Mouse (Mus musculus): ENCODE data around the gene Ivd. TPM values are rescaled to one million over a fixed set of nuclear protein-coding genes. Genes with fewer than 3 reads are reported as not detected.

Ivd gene
- total RNA-seq, 2 experiments from 2014 or later, result 34.6 to 60.9 TPM

DNA sequence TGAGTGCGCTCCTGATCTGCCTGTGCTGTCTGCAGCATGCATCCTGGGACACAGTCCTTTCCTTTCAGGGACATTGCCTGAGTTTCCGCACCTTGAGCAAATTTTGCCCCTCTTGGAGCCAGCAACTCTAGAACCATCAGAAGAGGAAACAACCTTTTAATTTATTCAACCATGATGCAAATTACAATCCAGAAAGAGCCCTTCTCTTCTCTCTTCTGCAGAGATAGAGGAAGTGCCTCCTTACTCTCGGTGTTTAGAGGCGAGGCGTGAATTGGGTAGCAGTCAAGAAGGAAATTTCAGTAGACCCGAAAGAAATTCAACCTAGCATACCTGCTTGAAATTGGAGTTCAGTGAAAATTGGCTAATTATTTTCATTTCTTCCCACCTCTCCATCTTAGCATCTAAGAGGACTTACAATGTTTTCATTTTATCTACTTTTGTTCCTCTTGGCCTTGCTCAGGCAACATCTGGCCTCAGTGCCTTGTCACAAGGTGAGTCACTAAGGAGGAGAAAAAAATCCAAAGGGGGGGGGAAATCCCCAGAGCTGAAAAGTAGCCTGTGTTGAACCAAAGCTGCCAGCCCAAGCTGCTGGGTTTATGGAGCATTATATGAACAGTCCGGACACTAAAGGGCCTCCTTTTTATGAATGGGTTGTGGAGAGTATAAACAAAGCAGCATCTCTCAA, 43.8 kb downstream of the Ivd start:
- peak; percentile 34 for ATAC-seq (replicated peaks; ENCODE audit: poor library complexity, severe bottlenecking)

DNA sequence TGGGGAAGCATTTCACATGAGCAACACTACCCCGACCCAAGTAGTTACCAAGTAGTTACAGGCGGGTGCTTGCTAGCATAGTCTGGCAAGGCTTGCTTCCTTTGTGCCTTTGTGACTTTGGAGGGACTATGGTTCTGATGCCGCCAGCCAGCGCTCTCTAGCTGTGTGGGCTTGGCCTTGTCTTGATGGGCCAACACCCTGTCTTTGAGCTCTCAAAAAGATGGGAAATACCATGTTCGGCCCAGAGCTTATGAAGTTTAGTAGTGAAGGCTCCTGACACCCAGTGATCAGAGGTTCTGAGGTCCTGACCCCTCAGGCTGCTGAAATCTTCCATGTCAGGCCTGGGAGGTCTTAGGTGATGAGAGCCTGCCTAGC, 44.4 kb downstream of the Ivd start:
- ATAC-seq (replicated peaks; ENCODE audit: poor library complexity, severe bottlenecking), result no peak

DNA sequence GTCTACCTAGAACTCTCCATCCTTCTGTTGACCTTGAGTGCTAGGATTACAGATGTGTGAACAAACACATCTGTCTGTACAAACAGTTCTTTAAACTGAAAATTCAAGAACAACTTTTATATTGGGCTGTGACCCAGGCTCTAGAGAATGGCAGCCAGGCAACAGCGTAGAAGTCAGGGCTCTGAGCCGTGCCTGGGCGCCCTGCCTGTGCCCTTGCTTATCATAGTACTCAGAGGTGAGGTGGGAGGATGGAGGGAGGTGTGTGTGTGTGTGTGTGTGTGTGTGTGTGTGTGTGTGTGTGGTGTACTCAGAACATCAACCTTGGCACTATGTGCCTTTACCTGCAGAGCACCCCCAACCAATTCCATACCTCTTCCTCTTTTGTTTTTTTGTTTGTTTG, 46.0 kb downstream of the Ivd start:
- ATAC-seq (replicated peaks; ENCODE audit: poor library complexity, severe bottlenecking), result no peak

DNA sequence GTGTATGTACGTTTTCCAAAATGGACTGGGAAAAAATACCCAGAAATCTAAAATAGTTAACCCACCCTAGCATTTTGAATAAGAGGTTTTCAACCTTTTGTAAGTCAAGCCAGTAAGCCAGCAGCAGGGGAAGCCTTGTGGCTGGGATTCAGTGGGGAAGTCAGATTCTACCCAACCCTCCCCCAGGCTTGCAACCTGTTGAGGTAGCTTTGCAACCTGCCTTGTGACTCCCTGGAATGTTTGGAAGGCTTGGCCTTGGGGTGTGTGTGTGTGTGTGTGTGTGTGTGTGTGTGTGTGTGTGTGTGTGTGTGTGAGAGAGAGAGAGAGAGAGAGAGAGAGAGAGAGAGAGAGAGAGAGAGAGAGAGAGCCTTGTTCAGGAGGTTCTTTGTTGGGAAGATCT, 47.4 kb downstream of the Ivd start:
- ATAC-seq (replicated peaks; ENCODE audit: poor library complexity, severe bottlenecking), result no peak

DNA sequence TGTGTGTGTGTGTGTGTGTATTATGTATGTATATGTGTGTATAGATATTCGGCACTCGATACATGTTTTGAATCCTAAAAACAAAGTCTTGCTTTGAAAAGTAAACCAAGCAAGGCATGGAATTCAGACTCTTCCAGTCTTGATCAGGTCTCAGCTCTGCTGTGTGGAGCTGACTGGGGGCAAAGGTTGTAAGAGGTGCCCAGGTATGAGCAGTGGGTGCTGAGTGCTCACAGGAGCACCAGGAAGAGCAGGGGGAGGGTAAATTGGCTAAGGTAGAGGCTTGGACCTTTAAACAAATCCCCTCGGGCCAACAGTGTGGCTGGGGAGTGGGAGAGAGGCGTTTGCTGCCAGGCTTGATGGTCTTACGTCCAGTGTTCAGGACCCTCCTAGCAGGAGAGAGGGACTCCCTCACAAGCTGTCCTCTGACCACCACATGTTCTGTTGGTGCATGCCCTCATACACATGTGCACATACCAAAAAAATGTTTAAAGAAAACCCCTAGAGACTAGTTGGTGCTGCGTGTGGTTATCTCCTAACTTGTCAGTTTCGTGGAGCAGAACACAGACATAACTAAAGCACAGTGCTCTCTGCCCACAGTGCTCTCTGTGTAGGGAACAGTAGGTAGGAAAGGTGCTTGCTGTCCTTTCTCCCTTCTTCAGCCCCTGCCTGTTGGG, 49.0 kb downstream of the Ivd start:
- ATAC-seq (replicated peaks; ENCODE audit: poor library complexity, severe bottlenecking), result no peak

DNA sequence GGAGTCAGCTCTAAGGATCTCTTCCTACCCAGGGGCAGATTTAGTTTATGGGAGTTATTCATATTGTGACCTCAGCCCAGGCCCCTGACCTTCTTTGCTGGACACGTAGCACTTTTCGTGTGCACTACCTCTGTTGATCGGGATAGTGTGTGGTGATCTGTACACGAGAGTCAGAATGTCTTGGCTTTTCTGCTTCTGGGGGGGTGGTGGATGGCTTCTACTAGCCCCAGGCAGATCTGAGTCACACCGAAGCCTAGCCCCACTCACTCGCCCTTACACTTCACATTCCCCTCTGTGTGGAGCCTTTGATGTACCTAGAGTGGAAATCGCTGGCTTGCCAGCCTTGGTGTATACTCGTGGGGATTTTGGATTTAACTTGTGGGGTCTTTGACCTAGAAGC, 51.0 kb downstream of the Ivd start:
- no peak for ATAC-seq (replicated peaks; ENCODE audit: poor library complexity, severe bottlenecking)

DNA sequence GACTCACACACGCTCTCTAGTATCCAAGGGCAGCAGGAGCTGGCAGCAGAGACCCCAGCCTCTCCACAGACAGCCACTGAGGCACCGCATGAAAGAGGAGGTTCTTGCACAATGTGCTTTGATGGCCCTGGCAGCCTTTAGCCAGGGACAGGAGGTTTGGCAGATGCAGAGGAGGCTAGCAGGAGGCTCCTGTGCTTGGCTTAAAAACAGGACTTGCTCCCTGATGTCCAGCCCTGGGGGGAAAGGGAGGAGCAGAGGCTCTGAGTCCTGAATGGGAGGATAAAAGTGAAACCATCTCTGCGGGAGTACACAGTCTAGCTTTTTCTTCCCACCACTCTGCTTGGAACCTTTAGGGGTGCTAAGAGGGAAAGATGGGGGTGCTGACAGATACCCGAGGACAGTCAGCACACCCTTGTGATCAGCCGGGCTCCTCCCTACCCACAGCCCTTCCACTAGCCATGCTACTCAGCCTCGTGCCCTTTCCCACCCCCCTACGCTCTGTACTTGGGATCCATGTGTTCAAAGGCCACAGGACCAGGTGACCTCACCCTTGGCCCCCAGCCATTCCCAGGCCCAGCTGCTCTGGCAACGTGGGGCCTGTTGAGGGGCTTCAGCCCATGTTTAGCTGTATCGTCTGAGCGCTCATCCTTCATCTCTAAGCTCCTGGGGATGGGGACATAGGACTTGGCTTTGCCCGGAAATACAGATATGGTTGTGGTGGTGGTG, 52.0 kb downstream of the Ivd start:
- no peak for ATAC-seq (replicated peaks; ENCODE audit: poor library complexity, severe bottlenecking)

DNA sequence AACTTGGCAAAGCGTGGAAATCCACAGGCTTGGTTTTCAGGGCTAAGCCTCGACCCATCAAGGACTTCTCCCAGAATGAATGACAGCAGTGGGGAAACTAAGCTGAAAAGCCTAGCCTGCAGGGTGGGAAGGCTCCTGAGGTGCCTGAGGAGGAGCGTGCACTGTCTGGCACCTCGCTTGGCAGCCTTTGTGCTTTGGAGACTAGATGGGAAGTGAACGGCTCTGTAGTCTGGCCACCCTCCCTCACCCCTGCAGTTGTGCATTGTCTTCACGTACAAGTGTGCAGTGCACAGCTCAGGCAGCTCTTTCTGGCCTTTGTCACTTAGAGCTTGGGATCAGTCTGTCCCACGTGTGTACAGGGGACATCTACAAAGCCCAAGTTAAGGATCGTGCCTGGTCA, 52.9 kb downstream of the Ivd start:
- no peak for ATAC-seq (replicated peaks; ENCODE audit: poor library complexity, severe bottlenecking)

DNA sequence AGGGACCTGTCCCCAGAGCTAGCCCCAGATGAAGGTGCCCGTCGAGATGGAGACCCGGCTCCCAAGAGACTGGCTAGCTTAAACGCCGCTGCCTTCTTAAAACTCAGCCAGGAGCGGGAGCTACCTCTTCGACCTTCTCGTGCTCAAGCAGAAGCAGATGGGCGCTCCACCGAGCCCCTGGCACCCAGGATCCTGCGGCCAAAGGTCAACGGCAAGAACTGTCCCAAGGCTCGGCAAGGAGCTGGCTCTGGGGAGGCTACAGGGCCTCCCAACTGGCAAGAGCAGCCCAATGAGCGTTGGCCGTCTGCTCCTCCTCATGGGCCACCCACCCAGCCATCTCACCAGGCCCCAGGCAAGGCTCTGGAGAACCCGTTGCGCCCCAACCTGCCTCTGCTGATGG, 54.7 kb downstream of the Ivd start:
- no peak for ATAC-seq (replicated peaks; ENCODE audit: poor library complexity, severe bottlenecking)

DNA sequence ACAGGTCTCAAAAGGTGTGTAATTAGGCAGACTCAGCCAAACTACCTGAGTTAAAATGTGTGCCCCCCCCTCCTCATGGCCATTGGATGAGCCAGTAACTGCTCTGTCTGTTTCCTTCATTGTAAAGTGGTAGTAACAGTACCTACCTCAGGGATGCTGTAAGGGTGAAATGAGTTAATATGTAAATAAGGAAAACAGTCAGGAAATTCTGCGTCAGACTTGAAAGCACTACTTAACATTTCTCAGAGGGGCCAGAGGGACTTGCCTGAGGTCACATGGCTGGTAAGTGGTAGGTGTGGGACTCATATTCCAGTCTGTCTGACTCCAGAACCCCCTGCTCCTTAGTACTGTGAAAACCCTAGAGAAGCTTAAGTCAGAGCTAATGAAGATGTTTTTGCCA, 56.8 kb downstream of the Ivd start:
- ATAC-seq (replicated peaks; ENCODE audit: poor library complexity, severe bottlenecking), result no peak

DNA sequence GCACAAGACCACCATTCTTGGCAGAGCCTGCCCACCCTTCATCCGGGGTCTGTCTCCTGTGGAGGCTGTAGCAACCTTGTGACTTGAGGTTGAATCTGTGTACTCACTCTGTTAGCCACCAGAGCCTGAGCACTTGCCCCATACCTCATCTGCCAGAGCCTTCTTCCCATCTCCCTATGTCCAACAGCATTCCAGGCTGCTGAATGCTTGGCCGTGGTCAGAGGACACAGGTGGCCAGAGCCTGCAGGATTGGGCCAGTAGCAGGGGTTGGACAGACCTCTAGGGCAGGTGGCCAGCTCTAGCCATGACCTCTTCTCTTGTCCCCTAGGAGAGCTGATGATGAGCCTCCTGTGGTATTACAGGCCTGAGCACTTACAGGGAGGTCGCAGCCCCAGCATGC, 58.7 kb downstream of the Ivd start:
- ATAC-seq (replicated peaks; ENCODE audit: poor library complexity, severe bottlenecking), result no peak

DNA sequence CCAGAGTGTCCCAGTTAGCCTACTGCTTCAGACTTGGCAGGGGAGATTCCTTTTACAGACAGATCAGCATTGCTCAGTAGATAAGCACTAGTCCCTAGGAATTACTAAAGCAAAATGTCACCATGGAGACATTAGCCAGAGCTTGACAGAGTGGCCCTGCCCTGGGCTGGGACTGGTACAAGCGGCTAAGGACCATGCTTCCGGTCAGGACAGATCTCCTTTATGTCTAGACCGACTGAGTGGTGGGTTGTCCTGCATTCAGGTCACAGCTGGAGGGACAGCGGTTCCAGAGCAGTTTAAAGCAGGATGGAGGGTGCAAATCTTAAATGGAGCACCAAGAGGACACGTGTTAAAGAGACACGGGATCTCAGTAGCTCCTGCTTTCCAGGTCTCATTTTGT, 64.2 kb downstream of the Ivd start:
- ATAC-seq (replicated peaks; ENCODE audit: poor library complexity, severe bottlenecking), result no peak

DNA sequence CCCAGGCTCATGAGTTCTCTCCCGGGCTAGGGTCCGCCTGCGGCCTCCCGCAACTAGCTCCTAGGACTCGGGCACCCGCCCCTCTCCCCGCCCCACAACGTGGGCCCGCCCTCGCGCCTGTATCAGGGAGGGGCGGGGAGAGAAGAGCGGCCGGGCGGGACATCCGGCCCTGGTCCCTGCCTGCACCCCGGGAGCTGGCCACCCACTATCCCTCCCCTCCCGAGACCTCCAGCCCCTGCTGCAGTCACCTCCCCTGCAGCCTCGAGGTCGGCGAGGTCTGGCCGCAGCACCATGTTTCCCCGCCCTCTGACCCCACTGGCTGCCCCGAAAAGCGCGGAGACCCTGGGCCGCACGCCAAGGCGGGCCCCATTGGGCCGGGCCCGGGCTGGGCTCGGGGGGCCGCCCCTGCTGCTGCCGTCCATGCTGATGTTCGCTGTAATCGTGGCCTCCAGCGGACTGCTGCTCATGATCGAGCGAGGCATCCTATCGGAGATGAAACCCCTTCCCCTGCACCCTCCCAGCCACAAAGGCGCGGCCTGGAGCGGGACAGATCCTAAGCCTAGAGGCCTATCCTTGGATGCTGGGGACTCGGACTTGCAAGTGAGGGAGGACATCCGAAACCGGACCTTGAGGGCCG, 64.7 kb downstream of the Ivd start, which contains the start of gene Chst14:
TSS of gene Chst14 (plus strand) at position 136 of the 637 bp plus-strand sequence.
- ATAC-seq (replicated peaks; ENCODE audit: poor library complexity, severe bottlenecking), result peak; percentile 92

DNA sequence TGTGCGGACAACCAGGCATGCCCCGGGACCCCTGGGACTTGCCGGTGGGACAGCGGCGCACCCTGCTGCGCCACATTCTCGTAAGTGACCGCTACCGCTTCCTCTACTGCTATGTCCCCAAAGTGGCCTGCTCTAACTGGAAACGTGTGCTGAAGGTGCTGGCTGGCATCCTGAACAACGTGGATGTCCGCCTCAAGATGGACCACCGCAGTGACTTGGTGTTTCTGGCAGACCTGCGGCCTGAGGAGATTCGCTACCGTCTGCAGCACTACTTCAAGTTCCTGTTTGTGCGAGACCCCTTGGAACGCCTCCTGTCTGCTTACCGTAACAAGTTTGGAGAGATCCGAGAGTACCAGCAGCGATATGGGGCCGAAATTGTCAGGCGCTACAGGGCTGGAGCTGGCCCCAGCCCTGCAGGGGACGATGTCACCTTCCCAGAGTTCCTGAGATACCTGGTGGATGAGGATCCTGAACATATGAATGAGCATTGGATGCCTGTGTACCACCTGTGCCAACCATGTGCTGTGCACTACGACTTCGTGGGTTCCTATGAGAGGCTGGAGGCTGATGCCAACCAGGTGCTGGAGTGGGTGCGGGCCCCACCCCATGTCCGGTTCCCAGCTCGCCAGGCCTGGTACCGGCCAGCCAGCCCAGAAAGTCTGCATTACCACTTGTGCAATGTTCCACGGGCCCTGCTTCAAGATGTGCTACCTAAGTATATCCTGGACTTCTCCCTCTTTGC, 65.4 kb downstream of the Ivd start:
- ATAC-seq (replicated peaks; ENCODE audit: poor library complexity, severe bottlenecking), result peak; percentile 47

Other genes starting within 250 kb of the Ivd start
- 0.32 TPM in 1 of 2 replicates, not detected in the other for gene Pak6, start 198.7 kb upstream of the Ivd start, total RNA-seq (2014; fragmentation: Nextera tagmentation)
- 0.05 TPM in 1 of 2 replicates, not detected in the other for gene Pak6, start 198.7 kb upstream of the Ivd start, total RNA-seq (2017)
- 0.77 and 1.0 TPM in 2 replicates for gene Ankrd63, start 158.0 kb upstream of the Ivd start, total RNA-seq (2014; fragmentation: Nextera tagmentation)
- gene Ankrd63, start 158.0 kb upstream of the Ivd start, total RNA-seq (2017), result 0.62 and 0.69 TPM in 2 replicates
- 99.1 and 108 TPM in 2 replicates for gene Plcb2, start 133.5 kb upstream of the Ivd start, total RNA-seq (2014; fragmentation: Nextera tagmentation)
- gene Plcb2, start 133.5 kb upstream of the Ivd start, total RNA-seq (2017), result 54.3 and 70.7 TPM in 2 replicates
- 27.9 and 30.3 TPM in 2 replicates for gene Inafm2, start 116.2 kb upstream of the Ivd start, total RNA-seq (2014; fragmentation: Nextera tagmentation)
- gene Inafm2, start 116.2 kb upstream of the Ivd start, total RNA-seq (2017), result 15.0 and 24.8 TPM in 2 replicates
- gene Ccdc9b, start 99.3 kb upstream of the Ivd start, total RNA-seq (2014; fragmentation: Nextera tagmentation), result 0.92 and 2.3 TPM in 2 replicates
- gene Ccdc9b, start 99.3 kb upstream of the Ivd start, total RNA-seq (2017), result 0.26 and 0.82 TPM in 2 replicates
- gene Phgr1, start 89.2 kb upstream of the Ivd start, total RNA-seq (2014; fragmentation: Nextera tagmentation), result not detected in 2 replicates
- not detected in 2 replicates for gene Phgr1, start 89.2 kb upstream of the Ivd start, total RNA-seq (2017)
- gene Disp2, start 82.2 kb upstream of the Ivd start, total RNA-seq (2014; fragmentation: Nextera tagmentation), result not detected in 2 replicates
- gene Disp2, start 82.2 kb upstream of the Ivd start, total RNA-seq (2017), result not detected in 2 replicates
- gene Knstrn, start 48.0 kb upstream of the Ivd start, total RNA-seq (2014; fragmentation: Nextera tagmentation), result 57.9 and 61.3 TPM in 2 replicates
- gene Knstrn, start 48.0 kb upstream of the Ivd start, total RNA-seq (2017), result 190 and 228 TPM in 2 replicates
- 10.1 and 12.3 TPM in 2 replicates for gene Bahd1, start 38.4 kb downstream of the Ivd start, total RNA-seq (2014; fragmentation: Nextera tagmentation)
- gene Bahd1, start 38.4 kb downstream of the Ivd start, total RNA-seq (2017), result 4.6 and 4.8 TPM in 2 replicates
- gene Chst14, start 64.5 kb downstream of the Ivd start, total RNA-seq (2014; fragmentation: Nextera tagmentation), result 8.4 and 11.4 TPM in 2 replicates
- 1.4 and 1.5 TPM in 2 replicates for gene Chst14, start 64.5 kb downstream of the Ivd start, total RNA-seq (2017)
- 11.5 and 18.3 TPM in 2 replicates for gene Ccdc32, start 167.4 kb downstream of the Ivd start, total RNA-seq (2014; fragmentation: Nextera tagmentation)
- gene Ccdc32, start 167.4 kb downstream of the Ivd start, total RNA-seq (2017), result 14.4 and 15.7 TPM in 2 replicates
- 15.8 and 16.0 TPM in 2 replicates for gene Rpusd2, start 172.8 kb downstream of the Ivd start, total RNA-seq (2014; fragmentation: Nextera tagmentation)
- gene Rpusd2, start 172.8 kb downstream of the Ivd start, total RNA-seq (2017), result 15.0 and 15.8 TPM in 2 replicates
- gene Knl1, start 185.2 kb downstream of the Ivd start, total RNA-seq (2014; fragmentation: Nextera tagmentation), result 42.2 and 46.8 TPM in 2 replicates
- 71.1 and 76.1 TPM in 2 replicates for gene Knl1, start 185.2 kb downstream of the Ivd start, total RNA-seq (2017)